Mouse (Mus musculus) retina, postnatal 7 days (tissue): ENCODE results near the gene Abhd15.
A peak's percentile ranks its signal among the peaks of the same experiment; 100 is the strongest.
"Not testable (repeated sequence)": the region's sequence is repeated elsewhere in the genome, so short reads cannot be mapped to it uniquely, and the experiment has no call there.

Source experiments
- DNase-seq: peaks from one replicate; pipeline ENCODE4 v3.0.0-alpha.2; 2012; ENCODE audit warnings: low read depth, low spot score

Gene Abhd15

DNA sequence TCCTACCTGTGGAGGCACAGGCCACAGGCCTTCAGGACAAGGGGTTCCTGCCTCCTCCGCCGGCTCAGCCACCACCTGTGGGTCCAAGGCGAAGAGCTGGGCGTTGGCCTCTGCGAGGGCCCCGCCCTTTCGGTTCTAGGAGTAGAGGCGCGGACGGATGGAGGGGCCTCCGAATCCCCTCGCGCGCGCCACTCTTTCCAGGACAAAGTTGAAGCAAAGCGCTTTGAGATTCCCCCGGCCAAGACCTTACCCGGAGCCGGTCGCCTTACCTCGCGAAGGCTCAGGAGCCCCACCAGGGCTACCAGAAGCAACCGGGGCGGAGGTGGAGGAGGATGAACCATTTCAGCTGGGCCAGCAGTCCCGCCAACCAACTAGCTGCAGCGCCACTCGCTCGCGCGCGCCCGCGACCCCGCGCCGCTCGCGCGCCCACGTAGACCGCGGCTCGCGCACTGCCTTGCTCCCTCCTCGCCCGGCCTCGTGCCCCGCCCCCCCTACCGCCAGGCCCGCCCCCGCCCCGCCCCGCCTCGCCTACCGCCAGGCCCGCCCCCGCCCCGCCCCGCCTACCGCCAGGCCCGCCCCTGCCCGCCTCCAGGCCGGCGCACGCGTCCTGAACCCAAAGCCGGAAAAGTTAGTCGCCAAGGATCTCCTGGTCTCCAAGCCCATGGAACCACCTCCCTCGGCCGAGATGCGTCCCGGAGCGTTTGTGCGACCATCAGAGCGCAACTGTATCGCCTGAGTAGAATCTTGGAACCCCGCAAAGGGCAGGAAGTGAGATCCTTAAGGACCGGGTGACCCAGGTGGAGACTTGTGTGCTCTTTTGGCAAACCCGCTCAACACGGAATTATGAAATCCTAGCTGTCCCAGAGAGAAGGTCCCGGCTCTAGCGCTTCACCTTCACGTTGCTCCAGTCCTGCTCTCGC, 1.8 kb upstream of the Abhd15 start:
- DNase-seq, result peak; percentile 72

DNA sequence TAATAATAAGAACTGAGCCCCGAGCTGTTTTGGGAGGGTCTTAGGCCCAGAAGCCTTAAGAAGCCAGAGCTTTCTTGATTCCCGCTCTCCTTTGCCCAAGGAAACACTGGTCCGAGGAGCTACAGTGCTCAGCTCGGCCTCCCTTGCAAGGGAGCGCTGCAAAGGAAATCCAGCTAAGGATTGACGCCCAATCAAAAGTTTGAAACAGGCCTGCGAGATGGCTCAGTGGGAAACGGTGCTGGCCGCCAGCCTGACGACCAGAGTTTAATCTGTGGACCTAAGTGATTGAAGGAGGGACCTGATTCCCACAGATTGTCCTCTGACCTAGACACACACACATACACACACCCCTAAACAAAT, 1.1 kb upstream of the Abhd15 start:
- DNase-seq, result no peak

DNA sequence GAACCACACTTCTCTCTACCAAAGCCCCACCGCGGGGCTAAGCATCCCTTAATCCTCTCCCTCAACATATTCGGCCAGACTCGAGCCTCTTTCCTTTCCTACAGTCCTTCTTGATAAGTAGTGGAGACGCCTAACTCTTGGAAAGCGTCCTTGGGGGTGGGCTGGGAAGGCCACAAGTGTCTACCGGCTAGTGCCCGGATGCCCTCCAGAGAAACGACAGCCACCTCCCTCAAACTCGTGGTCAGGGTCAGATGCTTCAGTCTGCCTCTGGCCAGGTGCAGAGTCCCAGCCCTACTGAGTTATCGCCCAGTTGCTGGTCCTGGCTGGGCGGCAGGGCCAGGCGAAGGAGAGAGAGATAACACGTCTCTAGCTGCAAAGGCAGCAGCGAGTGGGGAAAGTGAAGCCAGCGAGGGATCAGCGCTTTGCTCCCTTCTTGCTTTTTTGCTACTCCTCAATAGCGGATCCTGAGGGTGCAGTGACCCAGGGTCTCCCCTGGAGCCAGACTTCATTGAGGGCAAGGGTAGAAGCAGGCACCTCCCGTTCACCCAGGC, 565 bp upstream of the Abhd15 start:
- DNase-seq, result no peak

DNA sequence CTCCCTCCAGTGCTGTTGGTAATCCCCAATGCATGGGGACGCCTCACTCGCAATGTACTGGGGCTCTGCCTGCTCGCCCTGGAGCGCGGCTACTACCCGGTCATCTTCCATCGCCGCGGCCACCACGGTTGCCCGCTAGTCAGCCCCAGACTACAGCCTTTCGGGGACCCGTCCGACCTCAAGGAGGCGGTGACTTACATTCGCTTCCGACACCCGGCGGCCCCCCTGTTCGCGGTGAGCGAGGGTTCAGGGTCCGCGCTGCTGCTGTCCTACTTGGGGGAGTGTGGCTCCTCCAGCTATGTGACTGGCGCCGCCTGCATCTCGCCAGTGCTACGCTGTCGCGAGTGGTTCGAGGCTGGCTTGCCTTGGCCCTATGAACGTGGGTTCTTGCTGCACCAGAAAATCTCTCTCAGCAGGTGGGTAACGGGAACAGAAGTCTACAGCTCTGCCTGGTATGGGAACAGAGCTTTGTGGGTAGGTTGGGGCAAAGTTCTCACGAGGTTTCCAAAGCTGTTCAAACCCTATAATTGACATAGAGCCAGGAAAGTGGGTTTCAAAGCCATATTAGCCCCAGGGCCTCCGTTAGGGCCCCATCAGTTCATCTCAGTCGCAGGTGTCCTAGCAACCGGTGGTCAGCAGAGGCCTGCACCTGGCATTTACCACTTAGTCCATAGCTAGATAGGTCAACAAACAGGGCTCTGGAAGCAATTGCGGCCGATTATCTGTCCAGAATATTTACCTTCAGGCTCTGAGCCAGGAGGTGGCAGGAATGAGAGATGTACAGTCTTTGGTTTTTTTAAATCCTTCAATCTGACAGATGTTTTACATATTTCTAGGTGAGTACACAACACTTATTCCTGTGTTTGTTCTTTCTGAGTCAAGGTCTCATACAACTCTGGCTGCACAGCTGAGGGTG, 974 bp downstream of the Abhd15 start, which contains the start of gene Trp53i13:
Gene Trp53i13 (minus strand): TSS at position 344 of the 916 bp plus-strand sequence.
- DNase-seq, result no peak

DNA sequence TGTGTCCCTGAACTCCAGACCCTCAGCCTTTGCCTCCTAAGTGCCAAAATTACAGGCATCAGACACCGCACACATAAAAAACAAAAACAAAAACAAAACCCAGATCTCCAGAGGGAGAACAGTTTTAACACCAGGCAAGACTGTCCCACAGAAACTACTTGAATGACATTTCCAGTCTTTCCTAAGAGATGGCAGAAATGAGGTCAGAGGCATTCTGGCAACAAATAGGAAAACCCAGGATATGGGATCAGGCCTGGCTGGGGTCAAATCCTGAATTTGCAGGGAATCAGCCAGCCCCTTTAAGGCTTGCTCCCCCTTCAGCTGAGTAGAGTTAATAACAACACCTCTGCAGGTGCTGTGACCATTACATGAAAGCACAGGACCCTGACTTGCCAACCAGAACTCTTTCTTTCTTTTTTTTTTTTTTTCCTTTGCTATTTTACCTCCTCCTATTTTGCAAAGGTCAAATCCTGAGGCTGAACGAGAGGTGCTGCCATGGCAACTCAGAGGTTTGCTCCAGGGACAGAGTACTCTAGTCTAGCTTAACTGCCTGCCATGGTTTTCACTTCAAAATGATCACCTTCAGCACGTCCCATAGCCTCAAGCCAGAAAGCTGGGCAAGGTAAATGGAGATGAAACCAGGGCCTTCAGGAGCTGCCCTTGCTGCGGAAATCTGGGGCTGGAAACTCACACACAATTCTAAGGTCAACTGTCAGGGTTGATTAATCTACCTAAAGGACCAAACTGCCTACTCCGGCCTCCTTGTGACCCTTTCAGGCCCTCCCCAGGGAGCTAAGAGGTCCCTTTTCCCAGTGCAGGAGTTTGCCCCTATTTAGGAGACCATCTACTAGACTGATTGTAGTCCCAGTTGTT, 1.9 kb downstream of the Abhd15 start:
- DNase-seq, result no peak

DNA sequence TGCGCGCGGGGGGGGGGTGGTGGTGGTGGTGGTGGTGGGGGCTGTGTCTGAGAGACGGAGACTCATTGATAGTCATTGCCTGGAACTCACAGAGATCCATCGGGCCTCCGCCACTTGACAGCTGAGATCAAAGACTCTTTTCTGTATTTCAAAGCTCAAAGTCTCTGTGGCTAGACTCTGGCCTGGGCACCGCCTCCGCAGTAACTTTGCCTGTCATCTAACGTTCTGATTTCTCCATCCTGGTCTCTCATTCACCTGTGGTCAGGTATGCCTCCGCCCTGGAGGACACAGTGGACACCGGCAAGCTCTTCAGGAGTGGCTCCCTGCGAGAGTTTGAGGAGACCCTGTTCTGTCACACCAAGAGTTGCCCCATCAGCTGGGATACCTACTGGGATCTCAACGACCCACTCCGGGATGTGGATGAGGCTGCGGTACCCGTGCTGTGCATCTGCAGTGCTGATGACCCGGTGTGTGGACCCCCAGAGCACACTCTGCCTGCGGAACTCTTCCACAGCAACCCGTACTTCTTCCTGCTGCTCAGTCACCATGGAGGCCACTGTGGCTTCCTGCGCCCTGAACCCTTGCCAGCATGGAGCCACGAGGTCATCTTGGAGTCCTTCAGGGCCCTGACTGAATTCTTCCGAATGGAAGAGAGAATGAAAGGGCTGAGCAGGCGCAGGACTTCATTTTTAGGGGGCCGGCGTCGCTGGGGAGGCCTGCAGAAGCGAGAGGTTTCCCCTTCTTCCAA, 3.3 kb downstream of the Abhd15 start:
- DNase-seq, result no peak

DNA sequence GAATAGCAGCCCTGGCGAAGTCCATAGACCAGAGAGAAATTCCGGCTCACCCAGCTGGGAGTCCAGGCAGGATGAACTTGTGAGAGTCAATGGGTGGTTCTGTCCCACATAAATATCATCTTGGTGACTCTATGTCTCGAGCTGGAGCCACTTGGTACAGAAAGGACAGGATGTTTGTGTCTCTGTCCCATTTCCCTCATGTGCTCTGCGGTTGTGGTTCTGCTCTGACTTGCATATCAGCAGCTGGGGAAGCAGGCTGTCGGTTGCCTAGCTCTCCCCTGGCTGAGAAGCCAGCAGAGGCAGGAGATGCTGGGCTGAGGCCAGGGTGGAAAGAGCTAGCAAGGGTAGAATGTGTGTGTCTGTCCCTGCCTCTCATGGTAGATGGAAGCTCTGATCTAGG, 4.1 kb downstream of the Abhd15 start, which contains the start of gene Gm10392:
Gene Gm10392 (minus strand): TSS at position 156 of the 400 bp plus-strand sequence.
- DNase-seq, result no peak

DNA sequence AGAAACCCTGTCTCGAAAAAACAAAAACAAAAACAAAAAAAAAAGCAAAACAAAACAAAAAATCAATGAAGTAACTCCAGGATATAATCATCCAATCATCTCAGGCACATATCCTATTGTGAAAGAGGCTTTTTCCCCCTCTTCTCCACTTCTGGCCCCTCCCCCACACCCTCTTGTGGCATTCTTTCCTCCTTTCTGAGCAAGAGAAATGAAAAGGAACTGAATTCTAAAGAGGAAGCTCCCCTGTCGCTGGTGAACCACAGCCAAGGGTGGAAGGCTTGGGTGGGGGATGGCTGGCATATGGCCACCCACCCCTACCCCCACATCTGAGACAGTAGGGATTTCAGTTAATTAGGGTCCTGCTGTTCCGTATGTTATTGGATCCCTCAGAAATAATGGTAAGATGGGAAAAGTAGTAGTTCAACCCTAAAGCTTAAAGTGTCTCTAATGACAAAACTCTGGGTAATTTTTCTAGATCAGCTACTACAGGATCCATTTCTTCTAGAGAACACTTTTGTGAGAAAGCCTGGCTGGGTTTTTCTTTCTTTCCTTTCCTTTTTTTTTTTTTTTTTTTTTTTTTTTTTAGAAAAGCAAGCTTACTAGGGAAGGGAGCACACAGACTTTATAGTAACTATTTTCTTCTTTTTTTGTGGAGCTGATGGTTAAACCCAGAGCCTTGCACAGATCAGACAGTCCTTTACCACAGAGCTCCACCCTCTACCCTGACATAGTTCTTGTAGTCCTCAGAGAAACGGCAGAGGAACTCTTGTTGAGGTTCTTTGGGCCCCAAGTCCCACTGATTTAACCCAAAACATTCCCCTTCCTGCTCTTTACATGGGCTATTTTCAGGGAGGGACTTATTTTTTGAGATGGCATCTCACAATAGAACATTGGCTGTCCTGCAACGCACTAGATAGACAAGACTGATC, 5.9 kb downstream of the Abhd15 start:
- no peak for DNase-seq

DNA sequence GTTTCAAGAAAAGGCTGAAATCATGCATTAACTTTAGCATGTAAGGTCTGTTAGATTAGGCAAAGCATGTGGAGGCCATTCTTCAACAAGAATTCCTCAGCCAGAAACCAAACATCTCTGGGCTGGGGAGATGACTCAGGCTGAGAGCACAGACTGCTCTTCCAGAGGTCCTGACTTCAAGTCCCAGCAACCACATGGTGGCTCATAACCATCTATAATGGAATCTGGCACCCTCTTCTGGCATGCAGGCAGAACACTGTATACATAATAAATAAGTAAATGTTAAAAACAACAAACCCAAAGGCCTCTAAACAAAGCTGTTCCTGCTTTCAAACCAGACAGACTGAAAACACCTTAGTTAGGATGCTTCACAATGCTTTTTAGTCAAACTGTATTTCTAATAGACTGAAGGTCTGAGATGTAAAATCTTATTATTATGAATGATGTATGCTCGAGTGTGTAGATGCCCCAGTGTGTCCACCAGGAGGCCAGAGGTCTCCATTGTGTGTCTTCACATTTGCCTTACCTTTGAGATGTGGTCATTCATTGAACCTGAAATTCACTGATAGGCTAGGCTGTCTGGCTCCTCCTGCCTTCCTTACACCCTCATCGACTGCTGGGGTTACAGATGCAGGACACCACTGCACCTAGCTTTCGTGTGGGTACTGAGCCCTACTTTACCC, 11.0 kb downstream of the Abhd15 start:
- DNase-seq, result no peak

DNA sequence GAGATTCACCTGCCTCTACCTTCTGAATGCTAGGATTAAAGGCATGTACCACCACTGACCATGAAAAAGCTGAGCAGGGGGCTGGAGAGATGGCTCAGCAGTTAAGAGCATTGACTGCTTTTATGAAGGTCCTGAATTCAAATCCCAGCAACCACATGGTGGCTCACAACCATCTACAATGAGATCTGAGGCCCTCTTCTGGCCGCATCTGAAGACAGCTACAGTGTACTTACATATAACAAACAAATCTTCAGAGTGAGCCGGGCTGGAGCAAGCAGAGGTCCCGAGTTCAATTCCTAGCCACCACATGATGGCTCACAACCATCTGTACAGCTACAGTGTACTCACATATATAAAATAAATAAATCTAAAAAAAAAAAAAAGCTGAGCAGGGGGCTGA, 13.5 kb downstream of the Abhd15 start:
- not testable (repeated sequence) for DNase-seq

DNA sequence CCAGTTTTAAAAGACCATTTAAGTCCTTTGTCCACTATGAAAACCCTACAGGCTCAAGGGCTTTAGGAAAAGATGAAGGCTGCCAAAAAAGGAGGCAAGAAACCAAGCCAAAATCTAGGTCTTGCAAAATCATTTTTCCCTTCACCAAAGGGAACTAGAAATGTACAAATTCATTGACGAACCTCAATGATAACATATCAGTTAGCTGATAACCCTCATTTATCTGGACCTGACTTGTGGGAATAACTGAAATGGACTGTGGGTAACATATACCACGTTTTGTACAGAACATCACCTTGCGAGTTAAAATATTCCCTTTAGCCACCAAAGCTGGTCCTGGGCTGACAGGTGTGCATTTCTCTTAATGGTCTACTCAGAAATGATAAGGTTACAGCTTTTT, 14.7 kb downstream of the Abhd15 start:
- no peak for DNase-seq

DNA sequence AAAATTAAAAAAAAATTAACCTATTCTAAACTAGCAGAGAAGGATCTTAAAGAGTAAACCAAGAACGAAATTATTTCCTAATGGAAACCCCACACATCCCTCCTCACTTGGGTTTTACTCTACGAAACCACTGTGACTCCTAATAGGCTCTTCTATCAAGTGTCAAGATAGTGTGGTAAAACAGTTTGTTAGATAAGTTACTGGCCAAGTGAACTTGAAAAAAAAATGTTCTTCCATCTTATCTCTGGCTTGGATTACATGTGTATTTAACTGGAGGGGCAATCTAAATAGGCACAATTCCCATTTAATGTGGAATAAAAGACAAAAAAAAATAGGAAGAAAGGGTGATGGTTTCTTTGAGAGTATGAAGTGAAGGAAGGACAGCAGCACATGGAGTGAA, 15.9 kb downstream of the Abhd15 start:
- no peak for DNase-seq

DNA sequence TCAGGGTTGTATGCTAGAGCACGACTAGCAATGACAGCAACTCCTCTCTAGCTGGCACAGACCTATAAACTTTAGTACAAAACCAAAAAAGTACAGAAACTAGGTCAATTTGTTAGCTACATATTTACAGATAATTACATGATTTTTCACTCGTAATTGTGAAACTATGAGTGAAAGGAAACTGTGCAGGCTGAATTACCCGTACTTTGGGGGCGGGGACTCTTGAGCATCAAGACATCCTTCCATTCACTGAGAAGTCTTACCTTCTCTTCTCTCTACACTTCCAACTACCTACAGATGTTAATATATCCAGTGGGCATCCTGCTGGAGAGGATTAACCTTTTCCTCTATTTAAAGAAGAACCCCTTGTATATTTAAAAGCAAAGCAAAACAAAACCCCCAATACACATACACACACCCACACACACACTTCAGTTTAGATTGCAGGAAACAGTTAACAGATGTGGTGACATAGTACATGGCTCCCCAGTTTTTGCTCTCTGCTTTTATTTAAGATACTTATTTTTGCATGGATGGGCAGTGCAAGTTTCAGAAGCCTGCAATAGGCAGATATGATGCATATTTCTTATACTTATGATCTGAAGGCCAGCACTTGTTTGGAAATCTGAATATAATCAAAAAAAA, 17.4 kb downstream of the Abhd15 start:
- no peak for DNase-seq

DNA sequence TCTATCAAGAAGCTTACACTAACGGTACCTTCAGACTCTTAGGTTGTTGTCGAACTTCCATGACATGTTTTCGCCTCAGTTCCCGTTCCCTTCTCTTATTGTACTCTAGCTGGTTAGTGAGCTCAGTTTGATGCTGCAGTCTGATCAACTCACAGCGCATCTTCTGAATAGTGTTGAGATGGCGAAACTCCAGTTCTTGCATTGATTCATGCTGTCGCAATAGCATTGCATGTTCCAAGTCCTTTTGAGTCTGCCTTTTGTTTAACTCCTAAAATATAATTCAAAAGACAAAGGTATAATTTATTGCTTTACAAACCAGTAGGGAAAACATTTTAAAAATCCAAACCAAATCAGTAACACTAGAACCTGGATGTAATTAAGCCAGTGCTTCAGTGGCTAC, 30.3 kb downstream of the Abhd15 start:
- no peak for DNase-seq

DNA sequence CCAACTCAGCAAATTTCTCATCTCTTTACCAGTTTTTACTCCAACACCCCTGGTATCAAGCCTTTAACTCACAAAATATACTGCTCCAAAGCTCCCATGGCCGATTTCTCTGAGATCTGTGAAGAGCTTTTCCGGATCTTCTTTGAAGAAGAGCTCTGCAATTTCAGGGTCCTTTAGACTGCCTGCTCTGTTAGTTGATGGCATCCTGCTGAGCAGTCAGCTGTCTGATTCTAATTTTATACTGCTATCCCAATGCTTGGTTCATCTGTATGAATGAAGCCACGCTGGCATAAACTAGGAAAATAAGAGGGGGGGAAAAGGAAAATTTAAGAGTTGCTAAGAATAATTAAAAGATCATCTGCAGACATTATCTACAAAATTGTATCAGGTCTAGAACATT, 70.3 kb downstream of the Abhd15 start:
- no peak for DNase-seq
